Mouse (Mus musculus): ENCODE measurements around the gene Ifi202b. TPM values are rescaled to one million over a fixed set of nuclear protein-coding genes. Genes with fewer than 3 reads are reported as not detected.
"Not testable (repeated sequence)": the region's sequence is repeated elsewhere in the genome, so short reads cannot be mapped to it uniquely, and the experiment has no call there.

The Ifi202b gene
- total and polyA plus RNA-seq, 2 experiments from 2014 or later: not detected

DNA sequence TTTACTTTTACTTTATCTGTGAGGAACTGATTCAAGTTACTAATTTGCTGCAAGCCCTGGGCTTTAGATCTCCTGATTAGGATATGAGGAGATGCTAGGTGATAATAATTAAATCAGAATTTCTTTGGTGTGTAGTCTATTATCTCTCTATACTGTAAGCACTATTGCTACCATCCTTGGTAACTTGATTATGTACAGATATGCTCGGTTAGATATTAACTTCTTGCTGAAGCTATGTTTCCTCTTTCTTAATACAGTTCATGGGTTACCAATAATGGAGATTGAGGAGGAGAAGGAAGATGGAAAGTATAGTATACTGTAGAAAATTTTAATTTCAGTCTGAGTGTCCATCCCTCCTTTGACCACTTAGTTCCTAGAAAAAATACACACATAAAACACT is 29.0 kb downstream of the Ifi202b start:
- ATAC-seq (ENCODE audit: low FRiP score) (no peak), DNase-seq (ENCODE audit: low spot score) (no peak)
- H3K36me3 ChIP-seq (ENCODE audit: insufficient read depth, low read length): no peaks in the 10 kb centered on the region
- H3K4me2 ChIP-seq (ENCODE audit: low read depth, low read length, poor library complexity, severe bottlenecking): no peak overlapping the region
- no peaks in the 10 kb centered on the region for H3K4me1 ChIP-seq (ENCODE audit: insufficient read depth, low read length)
- no peak overlapping the region for H3K9ac ChIP-seq (replicated peaks; ENCODE audit: low read length, poor library complexity, severe bottlenecking)
- no peak overlapping the region for H3K4me3 ChIP-seq (ENCODE audit: low read depth, low read length)
- no peak overlapping the region for H3K27ac ChIP-seq (ENCODE audit: low read depth, low read length)
- TF ChIP-seq CTCF (IDR thresholded peaks at IDR 0.05): no peak
- no peaks in the 10 kb centered on the region for H3K9me3 ChIP-seq (ENCODE audit: low read length)
- WGBS: 88% methylated on average over 1 of the region's 1 CpGs
- H3K27me3 ChIP-seq (ENCODE audit: insufficient read depth, low read length): no peaks in the 10 kb centered on the region

DNA sequence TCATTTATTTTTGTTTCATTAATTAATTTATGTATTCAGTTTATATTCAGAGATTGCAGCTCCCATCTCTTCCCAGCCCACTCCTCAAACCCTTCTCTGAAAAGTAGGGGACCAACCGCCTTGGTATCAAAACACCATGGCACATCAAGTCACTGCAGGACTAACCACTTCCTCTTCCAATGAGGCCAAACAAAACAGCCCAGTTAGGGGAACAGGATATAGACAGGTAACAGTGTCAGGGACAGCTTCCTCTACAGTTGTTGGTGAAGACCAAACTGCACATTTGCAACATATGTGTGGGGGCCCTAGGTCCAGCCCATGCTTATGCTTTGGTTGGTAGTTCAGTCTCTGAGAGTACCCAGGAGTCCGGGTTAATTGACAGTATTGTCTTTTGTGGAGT is 33.5 kb downstream of the Ifi202b start:
- H3K4me3 ChIP-seq (ENCODE audit: low read depth, low read length); H3K9me3 ChIP-seq (ENCODE audit: low read length); H3K9ac ChIP-seq (replicated peaks; ENCODE audit: low read length, poor library complexity, severe bottlenecking); H3K4me1 ChIP-seq (ENCODE audit: insufficient read depth, low read length); ATAC-seq (ENCODE audit: low FRiP score); H3K27me3 ChIP-seq (ENCODE audit: insufficient read depth, low read length); H3K4me2 ChIP-seq (ENCODE audit: low read depth, low read length, poor library complexity, severe bottlenecking); H3K36me3 ChIP-seq (ENCODE audit: insufficient read depth, low read length); DNase-seq (ENCODE audit: low spot score); H3K27ac ChIP-seq (ENCODE audit: low read depth, low read length): not testable (repeated sequence)
- 89% methylated on average over 2 of the region's 2 CpGs for WGBS

DNA sequence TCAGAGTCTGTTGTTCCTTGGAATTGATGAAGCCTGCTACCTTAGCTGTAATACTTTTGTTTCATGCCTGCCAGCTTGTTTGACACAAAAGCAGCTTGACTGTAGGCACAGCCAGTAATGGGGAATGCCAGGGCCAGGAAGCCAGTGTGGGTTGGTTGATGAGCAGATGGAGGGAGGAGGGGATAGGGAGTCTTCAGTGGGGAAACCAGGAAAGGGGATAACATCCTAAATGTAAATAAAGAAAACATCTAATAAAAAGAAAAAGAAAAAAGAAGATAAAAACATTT is 39.8 kb downstream of the Ifi202b start:
- not testable (repeated sequence) for H3K27me3 ChIP-seq (ENCODE audit: insufficient read depth, low read length); H3K36me3 ChIP-seq (ENCODE audit: insufficient read depth, low read length); H3K27ac ChIP-seq (ENCODE audit: low read depth, low read length); H3K9me3 ChIP-seq (ENCODE audit: low read length); DNase-seq (ENCODE audit: low spot score); ATAC-seq (ENCODE audit: low FRiP score); H3K9ac ChIP-seq (replicated peaks; ENCODE audit: low read length, poor library complexity, severe bottlenecking); H3K4me1 ChIP-seq (ENCODE audit: insufficient read depth, low read length); H3K4me2 ChIP-seq (ENCODE audit: low read depth, low read length, poor library complexity, severe bottlenecking); H3K4me3 ChIP-seq (ENCODE audit: low read depth, low read length)

DNA sequence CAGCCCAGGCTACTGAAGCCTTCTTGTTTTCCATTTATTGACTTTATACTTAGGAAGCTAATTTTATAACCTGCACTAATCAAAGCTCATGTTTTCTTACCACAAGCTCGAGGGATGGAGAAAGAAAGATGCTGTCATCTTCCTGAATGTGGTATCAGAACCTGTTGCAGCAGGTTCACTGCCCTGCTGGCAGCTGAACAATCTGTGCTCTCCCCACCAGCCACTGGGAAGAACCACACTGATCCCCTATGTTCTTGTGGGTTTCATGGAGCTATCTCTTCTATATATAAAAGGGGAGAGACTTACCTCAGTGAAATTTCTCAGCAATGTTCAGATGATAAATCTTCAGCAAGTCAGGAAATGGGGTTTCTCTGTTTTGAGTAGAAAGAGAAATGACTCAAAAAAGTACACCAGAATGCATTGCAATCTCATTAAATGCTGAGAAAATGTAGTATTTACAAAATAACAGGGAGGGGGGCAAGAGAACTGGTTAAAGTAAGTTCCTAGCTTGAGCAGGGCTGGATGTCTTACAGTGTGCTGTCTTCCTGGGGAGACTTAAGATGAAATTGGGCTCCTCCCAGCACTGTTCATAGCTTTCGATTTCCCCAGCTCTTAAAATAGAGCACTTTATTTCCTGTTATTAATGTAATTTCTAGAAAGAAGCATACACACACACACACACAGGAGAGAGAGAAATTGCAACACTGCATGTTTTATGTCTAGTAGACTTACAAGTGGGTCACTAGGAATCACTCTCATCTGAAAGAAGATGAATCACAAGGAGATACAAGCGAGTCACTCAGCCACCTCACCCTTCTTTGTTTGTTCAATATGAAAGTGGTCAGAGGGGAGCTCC is 40.4 kb downstream of the Ifi202b start, which contains the start of the genes Mndal and Ifi203:
TSS of gene Mndal (minus strand) at position 568 of the 856 bp plus-strand sequence.
TSS of gene Ifi203 (minus strand) at position 749 of the 856 bp plus-strand sequence.
- not testable (repeated sequence) for H3K27me3 ChIP-seq (ENCODE audit: insufficient read depth, low read length); H3K4me3 ChIP-seq (ENCODE audit: low read depth, low read length); H3K4me1 ChIP-seq (ENCODE audit: insufficient read depth, low read length); H3K27ac ChIP-seq (ENCODE audit: low read depth, low read length); H3K36me3 ChIP-seq (ENCODE audit: insufficient read depth, low read length); ATAC-seq (ENCODE audit: low FRiP score); H3K9ac ChIP-seq (replicated peaks; ENCODE audit: low read length, poor library complexity, severe bottlenecking); H3K9me3 ChIP-seq (ENCODE audit: low read length); DNase-seq (ENCODE audit: low spot score); H3K4me2 ChIP-seq (ENCODE audit: low read depth, low read length, poor library complexity, severe bottlenecking)
- 70% methylated on average over 3 of the region's 3 CpGs for WGBS

DNA sequence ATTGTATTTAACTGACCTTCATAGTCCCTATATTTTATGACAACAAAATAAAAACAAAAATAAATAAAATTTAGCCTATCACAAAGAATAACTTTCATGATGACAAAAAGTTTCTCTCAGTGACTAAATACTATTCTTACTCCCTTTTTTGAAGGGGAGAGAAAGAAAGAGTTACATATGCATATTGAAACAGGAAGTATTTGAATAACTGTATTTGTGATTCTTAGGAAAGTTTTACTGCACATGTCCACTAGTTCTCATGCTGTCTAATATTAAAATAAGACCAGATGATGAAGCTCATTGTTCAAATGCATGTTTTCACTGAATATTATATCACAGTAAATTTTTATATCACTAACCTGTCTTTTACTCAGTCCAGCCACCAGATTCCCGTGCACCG is 41.0 kb downstream of the Ifi202b start:
- DNase-seq (ENCODE audit: low spot score); H3K4me1 ChIP-seq (ENCODE audit: insufficient read depth, low read length); H3K4me3 ChIP-seq (ENCODE audit: low read depth, low read length); ATAC-seq (ENCODE audit: low FRiP score); H3K9ac ChIP-seq (replicated peaks; ENCODE audit: low read length, poor library complexity, severe bottlenecking); H3K27ac ChIP-seq (ENCODE audit: low read depth, low read length); H3K36me3 ChIP-seq (ENCODE audit: insufficient read depth, low read length); H3K4me2 ChIP-seq (ENCODE audit: low read depth, low read length, poor library complexity, severe bottlenecking); H3K9me3 ChIP-seq (ENCODE audit: low read length); H3K27me3 ChIP-seq (ENCODE audit: insufficient read depth, low read length): not testable (repeated sequence)
- WGBS: 97% methylated on average over 2 of the region's 2 CpGs

DNA sequence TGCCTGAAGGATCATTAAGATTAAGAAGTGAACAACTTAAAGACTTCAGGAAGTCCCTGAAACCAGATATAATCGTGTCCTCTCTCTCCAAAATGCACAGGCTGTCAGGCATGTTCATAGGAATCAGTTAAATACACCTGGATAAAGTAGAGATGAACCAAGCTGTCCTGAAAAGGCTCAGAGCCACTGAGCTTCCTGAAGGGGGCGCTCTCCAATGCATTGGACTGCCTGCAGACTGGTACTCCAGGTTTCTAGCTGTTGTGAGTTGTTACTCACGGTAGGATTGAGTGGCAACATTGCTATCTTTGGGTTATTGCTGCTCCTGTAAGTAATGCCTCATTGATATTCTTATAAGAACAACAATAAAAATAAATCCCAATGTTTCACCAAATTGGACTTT is 63.3 kb downstream of the Ifi202b start:
- H3K4me1 ChIP-seq (ENCODE audit: insufficient read depth, low read length); H3K4me3 ChIP-seq (ENCODE audit: low read depth, low read length); H3K9me3 ChIP-seq (ENCODE audit: low read length); H3K27me3 ChIP-seq (ENCODE audit: insufficient read depth, low read length); H3K36me3 ChIP-seq (ENCODE audit: insufficient read depth, low read length); H3K27ac ChIP-seq (ENCODE audit: low read depth, low read length); ATAC-seq (ENCODE audit: low FRiP score); DNase-seq (ENCODE audit: low spot score); H3K9ac ChIP-seq (replicated peaks; ENCODE audit: low read length, poor library complexity, severe bottlenecking); H3K4me2 ChIP-seq (ENCODE audit: low read depth, low read length, poor library complexity, severe bottlenecking): not testable (repeated sequence)
- 71% methylated on average over 2 of the region's 3 CpGs for whole genome bisulfite sequencing

All from midbrain, postnatal 0 days (tissue).